Mouse (Mus musculus) B cell, adult 62 days (primary cell): Measurements from ENCODE around the gene Cyb5r4. TPM values are rescaled to one million over a fixed set of nuclear protein-coding genes. Genes with fewer than 3 reads are reported as not detected.

Experiments used
- total RNA-seq: library from RNA; stranded (reverse); gene quantifications from 4 replicates; pipeline ENCODE4 v1.2.4, GENCODE M21; 2023

Cyb5r4 gene
- total RNA-seq: 55.5 to 71.9 TPM (median 57.5 TPM) in 4 replicates

GRCm38 (mm10) chr9:87021778-87022523, at the start of gene Cyb5r4:
TSS of gene Cyb5r4 (plus strand) at chr9:87022014.

GRCm38 (mm10) chr9:87015288-87015937, 6.4 kb upstream of the Cyb5r4 start, which contains the start of gene Ripply2:
TSS of gene Ripply2 (plus strand) at chr9:87015537.

Other genes starting within 250 kb of the Cyb5r4 start
- not detected in 4 replicates for gene Snap91, start 141.4 kb upstream of the Cyb5r4 start, total RNA-seq
- not detected in 4 replicates for gene Ripply2, start 6.5 kb upstream of the Cyb5r4 start, total RNA-seq
- not detected in 4 replicates for gene Mrap2, start 122.3 kb downstream of the Cyb5r4 start, total RNA-seq
- gene Cep162, start 233.5 kb downstream of the Cyb5r4 start, total RNA-seq: 11.0 to 17.8 TPM (median 14.0 TPM) in 4 replicates